Mouse (Mus musculus) telencephalon, adult 2 months (tissue): ENCODE measurements at regions not wholly inside any gene's neighbourhood (a gene's known extent, or its start where the extent isn't known, plus 50 kb on each side); places are given as distances from the start of the nearest gene placed in this dataset.

Source experiments
- DNase-seq: peaks from one replicate; pipeline ENCODE4 v3.0.0-alpha.2; 2011; ENCODE audit warnings: low read depth, low spot score

GRCm38 (mm10) chr16:55447581-55447980 lies 149.8 kb upstream of the Zpld1 start:
- no peak for DNase-seq

- no peak for DNase-seq
These were observed 145.2 kb upstream of the Zpld1 start for GRCm38 (mm10) chr16:55442821-55443581.

GRCm38 (mm10) chr16:55435139-55435968 lies 137.6 kb upstream of the Zpld1 start:
- DNase-seq = peak; percentile 38

GRCm38 (mm10) chr16:55421569-55422342 lies 124.0 kb upstream of the Zpld1 start:
- DNase-seq = no peak

GRCm38 (mm10) chr16:55420876-55421568 lies 123.2 kb upstream of the Zpld1 start:
- DNase-seq = no peak

GRCm38 (mm10) chr16:55418871-55419270 lies 121.1 kb upstream of the Zpld1 start:
- DNase-seq = no peak

- no peak for DNase-seq
These were observed 103.0 kb upstream of the Zpld1 start for GRCm38 (mm10) chr16:55400818-55401217.

GRCm38 (mm10) chr16:55394864-55395263 lies 97.1 kb upstream of the Zpld1 start:
- no peak for DNase-seq

GRCm38 (mm10) chr16:55390400-55390799 lies 92.6 kb upstream of the Zpld1 start:
- DNase-seq = peak; percentile 2

- DNase-seq = no peak
These were observed 82.2 kb upstream of the Zpld1 start for GRCm38 (mm10) chr16:55379996-55380395.

GRCm38 (mm10) chr16:55379189-55379588 lies 81.4 kb upstream of the Zpld1 start:
- DNase-seq = no peak

GRCm38 (mm10) chr16:55378701-55379100 lies 80.9 kb upstream of the Zpld1 start:
- DNase-seq = no peak

- no peak for DNase-seq
These were observed 78.1 kb upstream of the Zpld1 start for GRCm38 (mm10) chr16:55375922-55376321.

- DNase-seq = no peak
These were observed 59.9 kb upstream of the Zpld1 start for GRCm38 (mm10) chr16:55357686-55358085.

- DNase-seq = peak; percentile 5
These were observed 58.3 kb upstream of the Zpld1 start for GRCm38 (mm10) chr16:55356097-55356496.
